Mouse (Mus musculus) MEL (cell line): ENCODE data around the gene Sec23a. TPM values are rescaled to one million over a fixed set of nuclear protein-coding genes. Genes with fewer than 3 reads are reported as not detected.

Source experiments
- DNase-seq: peaks from one replicate; pipeline ENCODE4 v3.0.0; 2011; ENCODE audit warnings: low read depth, low spot score
- H3K27ac ChIP-seq: 2 replicates; pipeline ENCODE4 v1.5.1; 2012; ENCODE audit warnings: low read depth, mild to moderate bottlenecking, control low read depth, low read length, moderate library complexity; ENCODE audit not compliant: control insufficient read depth
- H3K27me3 ChIP-seq, 2 experiments: fragments of 150-350 bp in 1 of 2; sonication (generic) in 1 of 2; 2 replicates each; pipeline ENCODE4 v1.6.1; 2012; ENCODE audit warnings: low read length in 2 of 2, mild to moderate bottlenecking in 2 of 2, improper control_type of control experiment in 1 of 2, moderate library complexity in 1 of 2; ENCODE audit not compliant: insufficient read depth in 2 of 2, control insufficient read depth in 1 of 2
- H3K36me3 ChIP-seq, 2 experiments: 2 replicates each; pipeline ENCODE4 v1.6.1; 2012 to 2014; ENCODE audit warnings: low read length in 2 of 2, improper control_type of control experiment in 1 of 2, inconsistent platforms in 1 of 2, mild to moderate bottlenecking in 1 of 2; ENCODE audit not compliant: insufficient read depth in 2 of 2, control insufficient read depth in 1 of 2
- H3K4me1 ChIP-seq, 2 experiments: fragments of 150-350 bp in 1 of 2; sonication (generic) in 1 of 2; 2 replicates each; pipeline ENCODE4 v1.6.1; 2012; ENCODE audit warnings: low read length in 2 of 2, improper control_type of control experiment in 1 of 2, mild to moderate bottlenecking in 1 of 2; ENCODE audit not compliant: insufficient read depth in 2 of 2, control insufficient read depth in 1 of 2
- H3K4me3 ChIP-seq, 2 experiments: fragments of 150-350 bp in 1 of 2; sonication (generic) in 1 of 2; 2 replicates each; pipeline ENCODE4 v1.5.1; 2012; ENCODE audit warnings: low read depth in 2 of 2, low read length in 2 of 2, mild to moderate bottlenecking in 2 of 2, moderate library complexity in 2 of 2, control low read depth in 1 of 2, improper control_type of control experiment in 1 of 2; ENCODE audit not compliant: control insufficient read depth in 1 of 2, insufficient read depth in 1 of 2
- H3K79me2 ChIP-seq: 2 replicates; pipeline ENCODE4 v1.6.1; 2012; ENCODE audit warnings: mild to moderate bottlenecking, low read length, moderate library complexity; ENCODE audit not compliant: control insufficient read depth, poor library complexity, insufficient read depth
- H3K9ac ChIP-seq: 2 replicates; pipeline ENCODE4 v1.6.1; 2012; ENCODE audit warnings: low read depth, mild to moderate bottlenecking, control low read depth, low read length, moderate library complexity; ENCODE audit not compliant: control insufficient read depth, poor library complexity, severe bottlenecking
- H3K9me3 ChIP-seq: fragments of 150-350 bp; sonication (generic); replicated peaks from 2 replicates; pipeline ENCODE4 v1.6.1; 2012; ENCODE audit warnings: mild to moderate bottlenecking, low read length, improper control_type of control experiment, moderate library complexity; ENCODE audit not compliant: insufficient read depth
- CTCF ChIP-seq, 3 experiments: IDR thresholded peaks in 2 of 3; conservative IDR thresholded peaks in 1 of 3; 2 replicates each; pipeline ENCODE4 v1.5.1; 2011 to 2012; ENCODE audit warnings: low read length in 3 of 3, low read depth in 2 of 3, mild to moderate bottlenecking in 2 of 3, improper control_type of control experiment in 1 of 3, inconsistent platforms in 1 of 3, mixed read lengths in 1 of 3, moderate library complexity in 1 of 3; ENCODE audit not compliant: control insufficient read depth in 1 of 3, insufficient read depth in 1 of 3, poor library complexity in 1 of 3, severe bottlenecking in 1 of 3
- GABPA ChIP-seq: IDR thresholded peaks from 2 replicates; pipeline ENCODE4 v1.6.1; 2012; ENCODE audit warnings: low read depth, mild to moderate bottlenecking, inconsistent platforms, low read length, improper control_type of control experiment, moderate library complexity
- MAFK ChIP-seq: IDR thresholded peaks from 2 replicates; pipeline ENCODE4 v1.6.1; 2011; ENCODE audit warnings: low read depth, mild to moderate bottlenecking, low read length, improper control_type of control experiment, borderline replicate concordance
- MAZ ChIP-seq: IDR thresholded peaks from 2 replicates; pipeline ENCODE4 v1.6.1; 2012; ENCODE audit warnings: low read depth, mild to moderate bottlenecking, inconsistent platforms, low read length, improper control_type of control experiment
- MXI1 ChIP-seq: IDR thresholded peaks from 2 replicates; pipeline ENCODE4 v1.6.1; 2011; ENCODE audit warnings: mild to moderate bottlenecking, low read depth, low read length, improper control_type of control experiment
- MYB ChIP-seq: IDR thresholded peaks from 2 replicates; pipeline ENCODE4 v1.6.1; 2011; ENCODE audit warnings: mild to moderate bottlenecking, low read depth, low read length, improper control_type of control experiment
- RAD21 ChIP-seq: IDR thresholded peaks from 2 replicates; pipeline ENCODE4 v1.6.1; 2011; ENCODE audit warnings: mild to moderate bottlenecking, low read depth, low read length, improper control_type of control experiment
- UBTF ChIP-seq: IDR thresholded peaks from 2 replicates; pipeline ENCODE4 v1.6.1; 2012; ENCODE audit warnings: low read depth, mild to moderate bottlenecking, inconsistent platforms, low read length, improper control_type of control experiment, moderate library complexity, borderline replicate concordance; ENCODE audit not compliant: insufficient read depth
- polyA plus RNA-seq, 2 experiments: library from polyadenylated mRNA; stranded (reverse) in 1 of 2; unstranded in 1 of 2; fragments of >175 nt in 1 of 2; fragments of >200 nt in 1 of 2; gene quantifications; 2 replicates each; pipeline versions ENCODE4 v1.2.1 to v1.2.4; 2012; ENCODE audit warnings: low replicate concordance in 2 of 2, low read depth in 1 of 2; ENCODE audit not compliant: insufficient read length in 2 of 2, insufficient read depth in 1 of 2, missing spikeins in 1 of 2
- total RNA-seq: library from RNA; depleted of rRNA; stranded (reverse); fragments of 300-350 nt; gene quantifications from 2 replicates; pipeline ENCODE4 v1.2.3, GENCODE M21; 2012; rRNA removed

Sec23a gene
- total and polyA plus RNA-seq, 3 experiments, result 16.1 to 98.2 (median 16.7) TPM

GRCm38 (mm10) chr12:58909826-58910225, 102.0 kb downstream of the Sec23a start:
- no peaks in the 10 kb centered on the region for H3K36me3 ChIP-seq
- H3K79me2 ChIP-seq, result no peaks in the 10 kb centered on the region
- no peak for TF ChIP-seq MXI1
- no peak for TF ChIP-seq MAFK
- no peak for TF ChIP-seq RAD21
- TF ChIP-seq GABPA, result no peak
- TF ChIP-seq MAZ, result no peak
- TF ChIP-seq MYB, result no peak
- no peak for TF ChIP-seq UBTF
- TF ChIP-seq CTCF (IDR thresholded peaks at IDR 0.05 in 2 of 3, conservative IDR thresholded peaks at IDR 0.05 in 1 of 3; ENCODE audit: control insufficient read depth in 1 of 3, insufficient read depth in 1 of 3, low read depth in 2 of 3, low read length in 3 of 3, poor library complexity in 1 of 3, severe bottlenecking in 1 of 3), result no peak

More at GRCm38 (mm10) chr12:58909826-58910225, 102.0 kb downstream of the Sec23a start:
- H3K27ac ChIP-seq, result no peak overlapping the region
- H3K4me1 ChIP-seq, result no peaks in the 10 kb centered on the region
- no peaks in the 10 kb centered on the region for H3K9me3 ChIP-seq
- no peaks in the 10 kb centered on the region; a peak in 2 of 4 replicates for H3K27me3 ChIP-seq
- H3K9ac ChIP-seq, result no peak overlapping the region
- DNase-seq, result no peak
- H3K4me3 ChIP-seq, result no peak overlapping the region

Other genes with a start within 250 kb of the Sec23a start
- gene Gemin2, start 1.4 kb upstream of the Sec23a start, total RNA-seq, result 17.7 and 18.4 TPM in 2 replicates
- 10 to 100 TPM in 1 of 2 experiments, not detected in 1; 19.5 TPM for gene Gemin2, start 1.4 kb upstream of the Sec23a start, polyA plus RNA-seq
- 45.9 and 48.1 TPM in 2 replicates for gene Trappc6b, start 49.5 kb upstream of the Sec23a start, total RNA-seq
- 10 to 100 TPM in 1 of 2 experiments, not detected in 1; 75.3 TPM for gene Trappc6b, start 49.5 kb upstream of the Sec23a start, polyA plus RNA-seq
- 36.7 and 38.4 TPM in 2 replicates for gene Pnn, start 54.9 kb upstream of the Sec23a start, total RNA-seq
- 100 to 1,000 TPM; 132 to 216 TPM for gene Pnn, start 54.9 kb upstream of the Sec23a start, polyA plus RNA-seq
- gene Mia2, start 83.8 kb upstream of the Sec23a start, total RNA-seq, result 103 and 134 TPM in 2 replicates
- gene Mia2, start 83.8 kb upstream of the Sec23a start, polyA plus RNA-seq, result 100 to 1,000 TPM in 1 of 2 experiments, not detected in 1; 175 TPM
- 35.3 and 40.0 TPM in 2 replicates for gene Fbxo33, start 207.7 kb upstream of the Sec23a start, total RNA-seq
- 10 to 100 TPM in 1 of 2 experiments, not detected in 1; 20.8 TPM for gene Fbxo33, start 207.7 kb upstream of the Sec23a start, polyA plus RNA-seq